Mouse (Mus musculus) lung, adult 2 months (tissue): ENCODE results near the gene Rab40c.

ENCODE experiments used
- CTCF ChIP-seq: fragments of 200-500 bp; IDR thresholded peaks from 2 replicates; pipeline ENCODE4 v1.5.1; 2011; ENCODE audit warnings: mild to moderate bottlenecking, low read length, control low read depth; ENCODE audit not compliant: insufficient read depth
- POLR2A ChIP-seq: fragments of 200-500 bp; IDR thresholded peaks from 2 replicates; pipeline ENCODE4 v1.6.1; 2011; ENCODE audit warnings: low read depth, mild to moderate bottlenecking, control low read depth, low read length, borderline replicate concordance; ENCODE audit errors: extremely low read depth

GRCm38 (mm10) chr17:25834595-25835222 is 84.8 kb downstream of the Rab40c start:
- no peak for TF ChIP-seq POLR2A
- TF ChIP-seq CTCF = no peak
